Mouse (Mus musculus): ENCODE data around the gene Whamm.

DNA sequence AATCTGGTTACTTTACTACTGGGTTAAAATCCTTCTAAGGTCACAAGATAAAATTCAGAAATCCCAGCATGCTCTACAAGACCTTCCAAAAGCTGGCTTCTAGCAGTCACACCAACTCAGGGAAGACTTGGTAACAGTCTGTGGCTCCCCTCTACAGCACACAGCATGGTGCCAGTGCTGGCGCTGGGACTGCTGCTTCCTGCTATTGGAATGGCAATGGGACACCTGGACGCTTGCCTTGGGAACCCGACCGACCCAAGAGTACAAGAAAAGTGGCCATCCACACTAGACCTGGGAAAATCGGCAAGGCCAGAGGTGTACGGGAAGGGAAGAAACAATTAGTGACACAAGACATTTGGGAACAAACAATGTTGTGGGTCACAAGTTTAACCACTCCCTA is 61.5 kb downstream of the Whamm start:
- TF ChIP-seq CTCF (conservative IDR thresholded peaks at IDR 0.05; ENCODE audit: low read length) (no peak), POU5F1 (IDR thresholded peaks at IDR 0.05; ENCODE audit: borderline replicate concordance, low read length) (no peak), NANOG (IDR thresholded peaks at IDR 0.05; ENCODE audit: borderline replicate concordance, low read length) (no peak)
